Mouse (Mus musculus) myocyte (in vitro differentiated cells): Measurements from ENCODE around the gene Ankrd52. TPM values are rescaled to one million over a fixed set of nuclear protein-coding genes. Genes with fewer than 3 reads are reported as not detected.

Experiments used
- H3K27me3 ChIP-seq: one replicate; pipeline ENCODE4 v1.6.1; 2011; ENCODE audit not compliant: control insufficient read depth, insufficient read depth, insufficient read length
- H3K36me3 ChIP-seq: one replicate; pipeline ENCODE4 v1.6.1; 2011; ENCODE audit not compliant: control insufficient read depth, insufficient read depth
- H3K4me2 ChIP-seq: one replicate; pipeline ENCODE4 v1.6.1; 2011; ENCODE audit warnings: low read depth, control low read depth
- H3K4me3 ChIP-seq: one replicate; pipeline ENCODE4 v1.5.1; 2011; ENCODE audit warnings: mild to moderate bottlenecking, control low read depth, moderate library complexity
- H3K79me2 ChIP-seq: one replicate; pipeline ENCODE4 v1.6.1; 2011; ENCODE audit not compliant: control insufficient read depth, insufficient read depth
- H3ac ChIP-seq: one replicate; pipeline ENCODE4 v1.6.1; 2011; ENCODE audit not compliant: control insufficient read depth, insufficient read length
- CEBPB ChIP-seq: IDR thresholded peaks from 2 replicates; pipeline ENCODE4 v1.6.1; 2011; ENCODE audit warnings: mild to moderate bottlenecking, moderate library complexity; ENCODE audit not compliant: poor library complexity, insufficient read depth, severe bottlenecking
- E2F4 ChIP-seq: IDR thresholded peaks from one replicate; pipeline ENCODE4 v1.6.1; 2011; ENCODE audit warnings: mild to moderate bottlenecking, control low read depth, moderate library complexity; ENCODE audit not compliant: insufficient read depth
- MAX ChIP-seq: IDR thresholded peaks from one replicate; pipeline ENCODE4 v1.6.1; 2011; ENCODE audit warnings: low read depth, mild to moderate bottlenecking, control low read depth
- MYOD1 ChIP-seq, 3 experiments: IDR thresholded peaks; one replicate each; pipeline ENCODE4 v1.6.1; 2011; ENCODE audit warnings: control low read depth in 2 of 3, low read depth in 2 of 3, mild to moderate bottlenecking in 2 of 3, moderate library complexity in 1 of 3; ENCODE audit not compliant: insufficient read length in 2 of 3, control insufficient read depth in 1 of 3
- MYOG ChIP-seq, 3 experiments: IDR thresholded peaks; one replicate each; pipeline ENCODE4 v1.6.1; 2011; ENCODE audit warnings: control low read depth in 2 of 3, low read depth in 2 of 3, mild to moderate bottlenecking in 2 of 3; ENCODE audit not compliant: insufficient read length in 2 of 3, control insufficient read depth in 1 of 3, insufficient read depth in 1 of 3
- POLR2A ChIP-seq: IDR thresholded peaks from one replicate; pipeline ENCODE4 v1.6.1; 2011; ENCODE audit warnings: low read depth, mild to moderate bottlenecking, control low read depth, moderate library complexity; ENCODE audit not compliant: insufficient read length
- POLR2AphosphoS2 ChIP-seq: IDR thresholded peaks from one replicate; pipeline ENCODE4 v1.6.1; 2011; ENCODE audit warnings: low read depth, control low read depth; ENCODE audit not compliant: insufficient read length
- REST ChIP-seq: IDR thresholded peaks from one replicate; pipeline ENCODE4 v1.6.1; 2011; ENCODE audit warnings: mild to moderate bottlenecking, control low read depth, moderate library complexity; ENCODE audit not compliant: insufficient read depth, insufficient read length
- SRF ChIP-seq: IDR thresholded peaks from one replicate; pipeline ENCODE4 v1.6.1; 2011; ENCODE audit warnings: low read depth; ENCODE audit not compliant: control insufficient read depth, insufficient read length
- TCF12 ChIP-seq: IDR thresholded peaks from one replicate; pipeline ENCODE4 v1.6.1; 2011; ENCODE audit warnings: mild to moderate bottlenecking, control low read depth; ENCODE audit not compliant: poor library complexity, insufficient read depth, severe bottlenecking
- TCF3 ChIP-seq: IDR thresholded peaks from one replicate; pipeline ENCODE4 v1.6.1; 2011; ENCODE audit warnings: low read depth, control low read depth; ENCODE audit not compliant: insufficient read length
- USF1 ChIP-seq: IDR thresholded peaks from one replicate; pipeline ENCODE4 v1.6.1; 2011; ENCODE audit warnings: low read depth, mild to moderate bottlenecking, control low read depth, moderate library complexity
- polyA plus RNA-seq: library from polyadenylated mRNA; unstranded; fragments of >200 nt; fragmentation: generic; extraction: Trizol; gene quantifications from one replicate; pipeline ENCODE4 v1.2.1, GENCODE M21; 2012; ENCODE audit warnings: missing spikeins

The Ankrd52 gene
- polyA plus RNA-seq, 1 experiment = 30.8 TPM

GRCm38 (mm10) chr10:128369218-128369543, 7.7 kb upstream of the Ankrd52 start:
- Histone ChIP-seq H3K36me3 (peaks cover 12% of the 10 kb centered on the region), H3K79me2 (no peaks in the 10 kb centered on the region), H3K4me3 (peak overlapping the region; percentile 58), H3K27me3 (no peaks in the 10 kb centered on the region), H3K4me2 (peak overlapping the region; percentile 82), H3ac (peak overlapping the region; percentile 69)
- no peak for TF ChIP-seq SRF
- TF ChIP-seq MYOG (IDR thresholded peaks at IDR 0.05; ENCODE audit: control insufficient read depth in 1 of 3, insufficient read depth in 1 of 3, insufficient read length in 2 of 3, low read depth in 2 of 3) = no peak
- peak in 1 of 3 experiments; percentile 46 for TF ChIP-seq MYOD1 (IDR thresholded peaks at IDR 0.05; ENCODE audit: control insufficient read depth in 1 of 3, insufficient read length in 2 of 3, low read depth in 2 of 3)
- no peak for TF ChIP-seq REST

- Histone ChIP-seq H3ac (peak overlapping the region; percentile 69), H3K79me2 (no peaks in the 10 kb centered on the region), H3K36me3 (peaks cover 9% of the 10 kb centered on the region), H3K4me2 (peak overlapping the region; percentile 82), H3K4me3 (peak overlapping the region; percentile 58), H3K27me3 (no peaks in the 10 kb centered on the region)
- TF ChIP-seq MAX (no peak), TCF12 (no peak), POLR2AphosphoS2 (no peak), CEBPB (no peak), TCF3 (no peak), MYOG (IDR thresholded peaks at IDR 0.05; ENCODE audit: control insufficient read depth in 1 of 3, insufficient read depth in 1 of 3, insufficient read length in 2 of 3, low read depth in 2 of 3) (no peak), POLR2A (no peak), SRF (no peak), REST (no peak), MYOD1 (IDR thresholded peaks at IDR 0.05; ENCODE audit: control insufficient read depth in 1 of 3, insufficient read length in 2 of 3, low read depth in 2 of 3) (no peak), E2F4 (no peak), USF1 (no peak)
Measured at GRCm38 (mm10) chr10:128369599-128369998, 7.3 kb upstream of the Ankrd52 start.

GRCm38 (mm10) chr10:128370021-128370420, 6.9 kb upstream of the Ankrd52 start:
- H3K4me2 ChIP-seq = no peak overlapping the region
- H3ac ChIP-seq = no peak overlapping the region
- H3K4me3 ChIP-seq = no peak overlapping the region
- no peak for TF ChIP-seq TCF3
- no peak for TF ChIP-seq MYOD1 (IDR thresholded peaks at IDR 0.05; ENCODE audit: control insufficient read depth in 1 of 3, insufficient read length in 2 of 3, low read depth in 2 of 3)
- no peaks in the 10 kb centered on the region for H3K79me2 ChIP-seq
- no peaks in the 10 kb centered on the region for H3K27me3 ChIP-seq
- peaks cover 5% of the 10 kb centered on the region for H3K36me3 ChIP-seq

DNA sequence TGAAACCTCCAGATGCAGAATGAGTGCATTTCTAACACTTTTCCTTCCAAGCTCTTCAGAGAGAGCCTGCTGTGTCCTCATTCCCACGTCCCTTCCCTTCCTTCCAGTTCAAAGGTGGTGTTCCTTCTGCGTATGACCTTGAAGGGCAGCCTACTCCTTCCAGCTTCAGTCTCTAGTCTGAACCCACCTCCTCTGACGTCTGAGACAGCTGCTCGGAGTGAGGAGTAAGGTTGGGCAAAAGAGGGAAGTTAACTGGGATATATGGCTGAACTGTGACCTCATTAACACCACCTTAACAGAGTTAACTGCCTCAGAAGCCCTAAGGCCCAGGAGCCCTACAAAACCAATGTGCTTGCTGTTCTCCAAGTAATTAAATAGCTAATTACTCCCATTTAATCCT, 6.3 kb upstream of the Ankrd52 start:
- Histone ChIP-seq H3K27me3 (no peaks in the 10 kb centered on the region), H3ac (no peak overlapping the region), H3K4me3 (no peak overlapping the region), H3K36me3 (no peaks in the 10 kb centered on the region), H3K79me2 (no peaks in the 10 kb centered on the region), H3K4me2 (no peak overlapping the region)
- TF ChIP-seq MYOD1 (IDR thresholded peaks at IDR 0.05; ENCODE audit: control insufficient read depth in 1 of 3, insufficient read length in 2 of 3, low read depth in 2 of 3) (peak in 1 of 3 experiments; percentile 4), SRF (no peak)

GRCm38 (mm10) chr10:128372142-128372541, 4.8 kb upstream of the Ankrd52 start:
- Histone ChIP-seq H3K79me2 (no peaks in the 10 kb centered on the region), H3K4me2 (no peak overlapping the region), H3K27me3 (no peaks in the 10 kb centered on the region), H3K36me3 (no peaks in the 10 kb centered on the region), H3ac (no peak overlapping the region), H3K4me3 (no peak overlapping the region)
- TF ChIP-seq USF1 (no peak), REST (no peak), SRF (no peak), CEBPB (no peak), TCF12 (no peak), POLR2A (no peak), MYOG (IDR thresholded peaks at IDR 0.05; ENCODE audit: control insufficient read depth in 1 of 3, insufficient read depth in 1 of 3, insufficient read length in 2 of 3, low read depth in 2 of 3) (no peak), MAX (no peak), POLR2AphosphoS2 (no peak), TCF3 (no peak), E2F4 (no peak), MYOD1 (IDR thresholded peaks at IDR 0.05; ENCODE audit: control insufficient read depth in 1 of 3, insufficient read length in 2 of 3, low read depth in 2 of 3) (no peak)
